Mouse (Mus musculus) layer of hippocampus, postnatal 25 days (tissue): Measurements from ENCODE around the gene Ptgr2. TPM values are rescaled to one million over a fixed set of nuclear protein-coding genes. Genes with fewer than 3 reads are reported as not detected.
A peak's percentile ranks its signal among the peaks of the same experiment; 100 is the strongest.
"Not testable (repeated sequence)": the region's sequence is repeated elsewhere in the genome, so short reads cannot be mapped to it uniquely, and the experiment has no call there.

ENCODE experiments used
- DNase-seq, 2 experiments: peaks; one replicate each; pipeline ENCODE4 v3.0.0; 2022; ENCODE audit warnings: mixed read lengths in 2 of 2, low spot score in 1 of 2; ENCODE audit errors: extremely low spot score in 1 of 2
- total RNA-seq, 2 experiments: library from RNA; stranded (reverse); gene quantifications; 2 replicates each; pipeline ENCODE4 v1.2.3; 2021

The Ptgr2 gene
- total RNA-seq = 10 to 100 TPM; 38.0 to 41.3 TPM

- peak; percentile 57 to 67 for DNase-seq
Measured at GRCm38 (mm10) chr12:84284885-84285592, at the start of gene Ptgr2. Gene Ptgr2, plus strand, starts transcription at chr12:84285232.

DNA sequence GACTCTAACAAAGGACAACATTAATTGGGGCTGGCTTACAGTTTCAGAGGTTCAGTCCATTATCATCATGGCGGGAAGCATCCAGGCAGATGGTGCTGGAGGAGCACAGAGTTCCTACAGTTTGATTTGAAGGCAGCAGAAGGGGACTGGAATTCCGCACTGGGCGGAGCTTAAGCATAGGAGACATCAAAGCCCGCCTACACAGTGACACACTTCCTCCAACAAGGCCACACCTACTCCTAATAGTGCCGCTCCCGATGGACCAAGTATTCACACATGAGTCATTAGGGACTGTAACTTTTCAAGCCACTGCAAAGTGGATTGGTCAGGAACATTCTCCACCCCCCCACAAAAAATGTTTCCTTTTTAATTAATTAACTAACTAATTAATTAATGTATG lies 49.5 kb upstream of the Ptgr2 start:
- no peak for DNase-seq

DNA sequence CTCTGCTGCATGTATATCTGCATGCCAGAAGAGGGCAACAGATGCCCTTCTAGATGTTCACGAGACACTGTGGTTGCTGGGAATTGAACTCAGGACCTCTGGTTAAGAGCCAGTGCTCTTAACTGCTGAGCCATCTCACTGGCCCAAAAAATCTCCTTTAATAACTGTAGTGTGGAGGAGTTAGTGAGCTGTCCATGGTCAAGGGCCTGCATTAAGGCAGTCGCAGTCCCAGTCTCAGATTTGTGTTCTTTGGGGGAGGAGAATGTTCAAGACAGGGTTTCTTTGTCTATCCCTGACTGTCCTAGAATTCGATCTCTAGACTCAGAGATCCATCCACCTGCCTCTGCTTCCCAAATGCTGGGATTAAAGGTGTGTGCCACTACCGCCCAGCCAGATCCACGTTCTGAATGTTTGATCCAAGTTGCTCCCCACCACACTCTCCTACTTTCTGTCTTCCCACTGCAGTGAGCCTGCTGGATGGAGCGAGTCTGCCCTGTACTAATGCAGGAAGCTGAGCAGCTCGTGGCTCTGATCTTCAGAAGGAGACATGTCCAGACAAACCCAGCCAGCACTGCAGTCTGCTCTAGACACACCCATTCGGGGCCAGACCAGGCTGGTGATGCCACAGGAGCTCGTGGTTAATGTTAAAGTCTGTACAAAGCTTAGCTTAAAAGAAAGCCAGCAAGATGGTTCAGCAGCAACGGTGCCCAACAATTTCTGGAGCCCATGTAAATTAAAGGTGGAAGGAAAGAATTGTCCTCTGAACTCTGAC lies 48.9 kb upstream of the Ptgr2 start:
- DNase-seq = no peak

GRCm38 (mm10) chr12:84237036-84237435 lies 48.0 kb upstream of the Ptgr2 start:
- not testable (repeated sequence) for DNase-seq

DNA sequence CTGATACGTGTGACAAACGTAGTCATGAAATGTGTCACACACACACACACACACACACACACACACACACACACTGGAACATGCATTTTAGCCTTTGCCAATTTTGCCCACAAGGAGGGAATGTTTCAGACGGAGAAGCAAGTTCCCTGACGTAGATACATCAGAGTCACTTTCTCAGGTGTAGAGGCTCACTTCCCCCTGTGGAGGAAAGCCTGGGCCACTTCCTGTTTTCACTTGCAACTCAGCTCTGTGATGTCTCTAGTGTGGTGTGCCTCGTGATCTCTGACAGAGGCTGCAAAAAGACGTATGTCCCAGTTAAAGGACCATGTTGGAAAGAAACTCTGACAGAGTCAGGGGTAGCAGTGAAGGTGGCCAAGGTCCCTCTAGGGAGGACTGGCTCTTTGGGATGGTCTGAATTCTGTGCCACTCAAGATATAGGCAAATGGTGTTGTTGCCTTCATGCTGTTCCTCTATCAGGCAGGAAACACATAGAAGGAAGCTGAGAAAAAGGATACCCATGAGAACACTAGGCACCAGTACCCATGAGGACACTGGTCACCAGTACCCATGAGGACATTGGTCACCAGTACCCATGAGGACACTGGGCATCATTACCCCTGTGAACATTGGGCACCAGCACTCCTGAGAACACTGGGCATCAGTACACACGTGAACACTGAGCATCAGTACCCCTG lies 41.8 kb upstream of the Ptgr2 start:
- no peak for DNase-seq

GRCm38 (mm10) chr12:84245683-84246082 lies 39.3 kb upstream of the Ptgr2 start:
- no peak for DNase-seq

GRCm38 (mm10) chr12:84249217-84249616 lies 35.8 kb upstream of the Ptgr2 start:
- DNase-seq = peak; percentile 10 to 51

DNA sequence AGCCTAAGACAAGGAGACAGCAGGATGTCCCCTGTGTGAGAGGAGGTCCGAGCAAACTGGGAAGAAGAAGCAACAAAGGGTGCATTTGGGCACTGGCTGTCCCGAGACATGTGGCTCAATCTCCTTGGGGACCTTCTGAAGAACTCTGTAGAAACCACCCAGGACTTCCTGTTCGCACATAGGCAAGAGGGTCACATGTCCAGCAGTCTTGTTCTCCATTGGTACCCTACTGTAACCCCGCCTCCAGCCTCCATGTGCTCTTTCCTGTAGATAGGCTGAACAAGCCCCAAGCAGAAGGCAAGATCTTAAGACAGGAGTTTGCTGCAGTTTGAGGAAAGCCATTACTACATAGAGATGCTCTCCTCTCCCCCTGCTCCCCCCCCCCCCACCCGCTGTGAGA lies 32.2 kb upstream of the Ptgr2 start:
- no peak for DNase-seq

DNA sequence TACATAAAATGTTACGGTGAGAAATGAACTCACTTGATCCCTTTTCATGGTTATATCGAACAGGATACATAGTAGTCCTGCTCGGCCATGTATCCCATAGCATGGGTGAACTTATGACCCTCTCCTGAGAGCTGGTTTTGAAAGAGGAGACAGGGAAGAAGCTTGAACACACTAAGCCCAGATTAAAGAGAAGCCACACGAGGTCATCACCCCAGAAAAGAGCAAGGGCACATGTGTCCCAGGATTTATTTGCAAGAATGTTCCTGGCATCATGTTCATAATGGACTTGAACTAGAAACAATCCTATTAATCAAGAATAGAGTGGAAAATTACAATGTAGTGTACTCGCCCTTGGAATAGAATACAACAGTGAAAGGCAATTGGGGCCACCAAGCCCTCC lies 30.1 kb upstream of the Ptgr2 start:
- no peak for DNase-seq

- DNase-seq = no peak
Measured at GRCm38 (mm10) chr12:84260363-84260762, 24.7 kb upstream of the Ptgr2 start.

GRCm38 (mm10) chr12:84267264-84267663 lies 17.8 kb upstream of the Ptgr2 start:
- DNase-seq = no peak

DNA sequence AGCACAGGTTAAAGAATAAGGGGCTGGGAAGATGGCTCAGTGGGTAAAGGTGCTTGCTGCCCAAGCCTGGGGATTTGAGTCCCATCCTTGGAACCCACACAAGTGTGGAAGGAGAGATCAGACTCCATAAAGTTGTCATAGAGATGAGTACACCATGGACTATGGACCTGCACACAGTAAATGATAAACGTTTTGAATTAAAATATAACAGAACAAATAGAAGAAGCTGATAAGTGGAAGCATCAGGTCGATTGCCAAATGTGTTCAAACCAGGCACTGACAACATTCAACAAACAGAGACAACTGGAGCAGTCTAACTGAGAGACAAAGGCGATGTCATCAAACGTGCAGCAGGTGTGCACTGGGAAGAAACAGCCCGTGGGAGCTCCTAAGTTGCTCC lies 11.7 kb upstream of the Ptgr2 start:
- no peak for DNase-seq

- DNase-seq = no peak
Measured at GRCm38 (mm10) chr12:84275288-84275687, 9.7 kb upstream of the Ptgr2 start.

DNA sequence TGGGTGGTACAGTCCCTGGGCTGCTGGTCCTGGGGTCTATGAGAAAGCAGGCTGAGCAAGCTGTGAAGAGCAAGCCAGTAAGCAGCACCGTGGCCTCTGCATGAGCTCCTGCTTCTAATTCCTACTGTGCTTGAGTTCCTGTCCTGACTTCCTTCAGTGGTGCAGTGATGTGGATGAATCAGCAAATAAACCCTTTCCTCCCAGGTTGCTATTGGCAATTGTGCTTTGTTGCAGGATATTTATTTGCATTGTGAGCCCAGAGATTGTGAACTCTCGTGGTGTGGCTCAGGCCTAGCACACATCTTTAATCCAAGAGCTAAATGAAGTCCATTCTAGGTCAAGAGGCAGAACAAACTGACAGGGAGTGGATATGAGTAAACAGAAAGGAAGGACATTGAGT lies 8.7 kb upstream of the Ptgr2 start:
- DNase-seq = no peak

DNA sequence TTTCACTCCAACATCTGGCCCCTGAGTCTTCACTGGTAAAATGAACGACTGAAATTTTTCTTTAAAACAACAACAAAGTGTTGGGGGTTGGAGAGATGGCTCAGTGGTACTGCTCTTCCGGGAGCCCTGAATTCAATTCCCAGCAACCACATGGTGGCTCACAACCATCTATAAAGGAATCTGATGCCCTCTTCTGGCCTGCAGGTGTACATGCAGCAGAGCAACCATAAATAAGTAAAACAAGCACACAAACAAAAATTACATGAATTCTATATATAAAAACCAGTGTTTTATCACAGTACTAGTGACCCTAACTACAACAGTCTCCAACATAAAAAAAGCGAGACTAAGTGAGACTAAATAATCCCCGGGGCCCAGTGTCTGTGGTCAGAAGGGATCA lies 8.2 kb upstream of the Ptgr2 start:
- no peak for DNase-seq

DNA sequence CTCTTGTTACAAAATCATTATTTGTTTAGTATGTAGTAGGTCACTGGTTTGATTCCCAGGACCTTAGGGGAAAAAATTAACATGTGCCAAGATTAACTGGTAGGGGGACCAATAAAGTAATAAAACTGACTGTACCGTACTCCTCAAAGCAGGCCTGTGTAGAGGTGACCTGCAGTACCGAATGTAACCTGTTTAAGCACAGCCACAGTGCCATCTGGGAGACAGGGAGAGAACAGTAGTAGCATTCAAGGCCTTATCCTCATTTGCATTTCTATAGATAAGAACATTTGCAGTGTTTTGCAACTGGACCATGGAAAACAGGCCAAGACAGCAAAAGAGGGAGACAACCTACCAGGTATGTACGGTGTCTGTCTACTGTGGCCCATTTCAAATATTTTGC lies 7.2 kb upstream of the Ptgr2 start:
- DNase-seq = no peak

- DNase-seq = no peak
Measured at GRCm38 (mm10) chr12:84278901-84279300, 6.1 kb upstream of the Ptgr2 start.

GRCm38 (mm10) chr12:84284391-84284790 lies 641 bp upstream of the Ptgr2 start:
- no peak for DNase-seq

DNA sequence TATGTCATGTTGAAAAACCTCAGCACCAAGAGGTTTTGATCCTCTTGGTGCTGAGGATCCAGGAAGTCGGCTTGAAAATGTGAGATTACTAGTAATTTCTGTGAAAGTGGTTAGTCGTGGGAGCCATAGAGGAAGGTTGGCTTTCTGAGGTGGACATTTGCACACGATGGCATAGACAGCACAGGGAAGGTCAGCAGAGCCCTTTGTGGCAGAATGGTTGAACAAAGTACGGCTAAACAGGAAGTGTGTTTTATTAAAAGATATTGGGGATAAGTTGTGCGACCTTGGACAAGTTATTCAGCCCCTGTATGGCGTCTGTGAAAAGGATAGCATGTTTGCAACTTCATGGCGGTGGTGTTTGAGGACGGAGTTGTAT lies 549 bp downstream of the Ptgr2 start:
- DNase-seq = no peak

- peak in 1 of 2 experiments; percentile 31 for DNase-seq
Measured at GRCm38 (mm10) chr12:84288461-84288860, 3.4 kb downstream of the Ptgr2 start.

DNA sequence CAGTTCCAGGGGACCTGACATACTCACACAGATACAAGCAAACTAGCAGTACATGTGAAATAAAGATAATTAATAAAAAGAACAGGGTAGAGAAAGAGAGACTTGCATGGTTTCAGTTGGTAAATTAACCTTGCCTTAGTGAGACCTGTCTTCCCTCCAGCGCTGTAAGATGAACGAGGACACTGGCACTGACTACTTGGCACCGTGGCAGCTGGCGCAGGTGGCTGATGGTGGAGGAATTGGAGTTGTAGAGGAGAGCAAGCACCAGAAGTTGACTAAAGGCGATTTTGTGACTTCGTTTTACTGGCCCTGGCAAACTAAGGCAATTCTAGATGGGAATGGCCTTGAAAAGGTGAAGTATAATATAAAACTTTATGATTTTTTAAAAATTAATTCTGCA lies 12.8 kb downstream of the Ptgr2 start:
- no peak for DNase-seq
